Mouse (Mus musculus): ENCODE measurements around the gene Suclg2.

The Suclg2 gene

GRCm38 (mm10) chr6:95700191-95700590 lies 18.4 kb downstream of the Suclg2 start:
- no peak for DNase-seq (ENCODE audit: low read depth, low spot score)

GRCm38 (mm10) chr6:95699326-95699725 lies 19.3 kb downstream of the Suclg2 start:
- DNase-seq (ENCODE audit: low read depth, low spot score), result no peak

GRCm38 (mm10) chr6:95698536-95699162 lies 20.0 kb downstream of the Suclg2 start:
- no peak for DNase-seq (ENCODE audit: low read depth, low spot score)

- no peak for DNase-seq (ENCODE audit: low read depth, low spot score)
These were observed 23.7 kb downstream of the Suclg2 start for GRCm38 (mm10) chr6:95694910-95695309.

- DNase-seq (ENCODE audit: low read depth, low spot score), result no peak
These were observed 33.4 kb downstream of the Suclg2 start for GRCm38 (mm10) chr6:95685242-95685641.

GRCm38 (mm10) chr6:95679718-95680117 lies 38.9 kb downstream of the Suclg2 start:
- no peak for DNase-seq (ENCODE audit: low read depth, low spot score)

- DNase-seq (ENCODE audit: low read depth, low spot score), result no peak
These were observed 39.3 kb downstream of the Suclg2 start for GRCm38 (mm10) chr6:95679261-95679660.

- no peak for DNase-seq (ENCODE audit: low read depth, low spot score)
These were observed 41.6 kb downstream of the Suclg2 start for GRCm38 (mm10) chr6:95676951-95677350.

- DNase-seq (ENCODE audit: low read depth, low spot score), result no peak
These were observed 42.2 kb downstream of the Suclg2 start for GRCm38 (mm10) chr6:95676439-95676838.

- DNase-seq (ENCODE audit: low read depth, low spot score), result no peak
These were observed 43.4 kb downstream of the Suclg2 start for GRCm38 (mm10) chr6:95675059-95675705.

GRCm38 (mm10) chr6:95674651-95675050 lies 43.9 kb downstream of the Suclg2 start:
- no peak for DNase-seq (ENCODE audit: low read depth, low spot score)

GRCm38 (mm10) chr6:95669335-95669729 lies 49.3 kb downstream of the Suclg2 start:
- no peak for DNase-seq (ENCODE audit: low read depth, low spot score)

GRCm38 (mm10) chr6:95668629-95669334 lies 49.8 kb downstream of the Suclg2 start:
- DNase-seq (ENCODE audit: low read depth, low spot score), result no peak

- no peak for DNase-seq (ENCODE audit: low read depth, low spot score)
These were observed 60.9 kb downstream of the Suclg2 start for GRCm38 (mm10) chr6:95657671-95658070.

- no peak for DNase-seq (ENCODE audit: low read depth, low spot score)
These were observed 64.9 kb downstream of the Suclg2 start for GRCm38 (mm10) chr6:95653662-95654061.

GRCm38 (mm10) chr6:95652774-95653173 lies 65.8 kb downstream of the Suclg2 start:
- no peak for DNase-seq (ENCODE audit: low read depth, low spot score)

- DNase-seq (ENCODE audit: low read depth, low spot score), result no peak
These were observed 67.2 kb downstream of the Suclg2 start for GRCm38 (mm10) chr6:95651391-95651876.

GRCm38 (mm10) chr6:95650082-95650722 lies 68.4 kb downstream of the Suclg2 start:
- DNase-seq (ENCODE audit: low read depth, low spot score), result no peak

GRCm38 (mm10) chr6:95649123-95649663 lies 69.4 kb downstream of the Suclg2 start:
- DNase-seq (ENCODE audit: low read depth, low spot score), result no peak

GRCm38 (mm10) chr6:95637416-95637815 lies 81.2 kb downstream of the Suclg2 start:
- DNase-seq (ENCODE audit: low read depth, low spot score), result no peak

GRCm38 (mm10) chr6:95635411-95635810 lies 83.2 kb downstream of the Suclg2 start:
- no peak for DNase-seq (ENCODE audit: low read depth, low spot score)

- no peak for DNase-seq (ENCODE audit: low read depth, low spot score)
These were observed 89.5 kb downstream of the Suclg2 start for GRCm38 (mm10) chr6:95629071-95629470.
